Mouse (Mus musculus) embryo, embryonic 9.5 days (tissue): ENCODE measurements around the gene Mks1.

Experiments
- DNase-seq: peaks from one replicate; pipeline ENCODE4 v3.0.0-alpha.2; 2017; ENCODE audit errors: extremely low spot score

The Mks1 gene

GRCm38 (mm10) chr11:87875436-87875835 is 22.4 kb downstream of the Mks1 start, which contains the start of gene Epx:
Gene Epx (minus strand): TSS chr11:87875536.
- no peak for DNase-seq

DNA sequence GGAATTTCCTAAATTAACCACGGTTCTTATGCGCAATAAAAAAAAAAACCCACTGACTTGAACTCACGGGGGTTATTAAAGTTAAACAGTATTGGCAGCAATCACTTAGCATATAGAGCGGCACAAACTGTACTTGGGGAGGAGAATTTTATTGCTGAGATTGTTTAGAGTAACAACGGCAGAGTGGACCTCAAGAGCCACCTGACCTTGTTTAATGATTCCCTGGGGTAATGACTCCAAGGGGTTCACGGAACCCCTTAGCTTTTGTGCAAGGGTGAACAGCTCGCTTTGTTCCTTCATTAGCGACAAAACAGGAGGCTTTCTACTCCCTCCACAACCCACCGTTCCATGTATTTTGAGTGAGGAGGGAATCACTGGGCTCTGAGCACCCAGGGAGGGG is 26.8 kb downstream of the Mks1 start:
- DNase-seq, result no peak

GRCm38 (mm10) chr11:87881714-87882113 is 28.7 kb downstream of the Mks1 start:
- DNase-seq, result no peak

DNA sequence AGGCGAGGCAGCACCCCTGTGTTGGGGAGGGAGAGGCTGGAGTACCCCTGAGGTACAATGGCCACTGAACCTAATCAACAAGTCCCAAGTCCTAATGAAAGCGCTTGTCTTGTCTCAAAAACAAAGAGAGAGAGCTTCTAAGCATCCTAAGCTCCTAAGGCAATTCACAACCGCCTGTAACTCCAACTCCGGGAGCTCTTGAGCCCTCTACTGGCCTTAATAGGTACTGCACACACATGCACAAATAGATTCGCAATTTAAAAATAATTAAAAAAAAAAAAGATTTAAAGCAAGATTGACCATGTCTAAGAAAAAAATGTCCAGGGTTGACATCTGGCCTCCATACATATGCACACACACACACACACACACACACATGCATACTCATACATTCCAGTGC is 30.5 kb downstream of the Mks1 start:
- DNase-seq, result peak; percentile 20

DNA sequence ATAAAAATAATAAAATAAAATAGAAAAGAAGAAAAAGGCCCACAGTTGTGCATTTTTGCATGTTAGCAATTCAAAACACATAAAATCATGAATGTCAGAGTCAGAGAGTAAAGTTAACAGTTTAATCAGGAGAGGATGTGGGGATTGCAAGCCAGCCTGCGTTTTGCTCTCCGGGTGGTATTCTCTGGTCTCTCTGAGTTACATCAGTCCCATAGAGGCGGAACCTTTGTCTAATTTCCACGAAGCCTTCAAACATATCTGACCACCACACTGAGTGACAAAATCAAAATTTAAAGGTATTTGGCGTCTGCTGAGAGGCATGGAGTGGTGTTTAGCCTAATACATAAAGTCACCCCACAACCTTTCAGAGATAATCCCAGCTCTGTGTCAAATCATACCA is 31.8 kb downstream of the Mks1 start:
- DNase-seq, result no peak

DNA sequence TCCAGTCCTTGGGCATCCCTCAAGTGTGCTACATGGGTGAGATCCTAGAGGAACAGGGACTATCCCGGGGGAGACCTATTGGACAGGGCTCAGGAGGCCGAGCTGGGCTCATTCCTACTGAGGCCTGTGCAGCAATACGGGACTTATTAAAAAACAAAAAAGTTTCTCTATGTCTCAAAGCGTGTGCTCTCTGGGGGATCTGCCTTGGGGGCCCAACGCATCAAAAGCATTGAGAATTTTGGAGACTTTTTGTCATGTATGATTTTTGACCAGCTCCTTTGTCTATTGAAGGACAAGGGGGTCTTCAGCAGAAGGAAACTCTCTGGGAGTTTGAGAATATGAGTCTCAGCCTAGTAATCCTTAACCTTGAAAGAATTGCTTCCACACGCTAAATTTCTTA is 39.2 kb downstream of the Mks1 start, which contains the start of gene Olfr462:
TSS of gene Olfr462 (minus strand) at position 101 of the 400 bp plus-strand sequence.
- no peak for DNase-seq

- DNase-seq, result no peak
These were observed 44.3 kb downstream of the Mks1 start, which contains the start of gene Olfr463 for GRCm38 (mm10) chr11:87897287-87897686. Gene Olfr463 (minus strand): TSS chr11:87897387.

DNA sequence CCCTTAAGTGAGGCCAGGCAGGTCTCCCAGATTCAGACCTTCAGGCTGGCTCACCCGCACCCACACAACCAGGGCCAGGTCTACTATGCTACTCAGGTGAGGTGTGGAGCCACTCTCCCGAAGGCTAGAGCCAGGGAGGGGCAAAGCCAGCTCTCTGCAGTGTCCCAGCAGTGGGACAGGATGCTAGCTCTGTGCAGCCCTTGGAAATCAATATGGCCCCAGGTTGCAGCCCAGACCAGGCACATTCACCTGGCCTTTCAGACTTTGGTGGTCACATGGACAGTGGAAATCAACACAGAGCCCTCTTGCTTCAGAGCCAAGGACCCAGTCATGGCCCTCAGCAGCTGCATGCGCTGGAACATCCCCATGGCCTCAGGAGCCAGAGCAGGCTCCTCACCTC is 51.3 kb downstream of the Mks1 start:
- no peak for DNase-seq
